Mouse (Mus musculus) embryonic facial prominence, embryonic 15.5 days (tissue): ENCODE results near the gene Sept5. TPM values are rescaled to one million over a fixed set of nuclear protein-coding genes. Genes with fewer than 3 reads are reported as not detected.

Experiments
- ATAC-seq: fragments of 200-750 bp; cut with Nextera tagmentation; 2 replicates; pipeline ENCODE4 v1.8.0; 2017; ENCODE audit warnings: low read depth, moderate TSS enrichment; ENCODE audit not compliant: insufficient number of reproducible peaks, low FRiP score, low TSS enrichment
- H3K27ac ChIP-seq: fragments of 300-500 bp; sonication (generic); replicated peaks from 2 replicates; pipeline ENCODE4 v1.5.1; 2015; ENCODE audit warnings: mild to moderate bottlenecking, inconsistent platforms
- H3K27me3 ChIP-seq: fragments of 300-500 bp; sonication (generic); 2 replicates; pipeline ENCODE4 v1.6.1; 2015; ENCODE audit warnings: inconsistent platforms
- H3K36me3 ChIP-seq: fragments of 300-500 bp; sonication (generic); 2 replicates; pipeline ENCODE4 v1.6.1; 2015; ENCODE audit warnings: mild to moderate bottlenecking, inconsistent platforms
- H3K4me1 ChIP-seq: fragments of 300-500 bp; sonication (generic); 2 replicates; pipeline ENCODE4 v1.6.1; 2015; ENCODE audit warnings: inconsistent platforms
- H3K4me2 ChIP-seq: fragments of 300-500 bp; sonication (generic); replicated peaks from 2 replicates; pipeline ENCODE4 v1.6.1; 2015; ENCODE audit warnings: mild to moderate bottlenecking, inconsistent platforms
- H3K4me3 ChIP-seq: fragments of 300-500 bp; sonication (generic); replicated peaks from 2 replicates; pipeline ENCODE4 v1.5.1; 2015; ENCODE audit warnings: mild to moderate bottlenecking, inconsistent platforms
- H3K9ac ChIP-seq: fragments of 300-500 bp; sonication (generic); 2 replicates; pipeline ENCODE4 v1.6.1; 2015; ENCODE audit warnings: inconsistent platforms
- H3K9me3 ChIP-seq: fragments of 300-500 bp; sonication (generic); replicated peaks from 2 replicates; pipeline ENCODE4 v1.6.1; 2016; ENCODE audit warnings: inconsistent platforms
- WGBS: fragments of 180-500 bp; shearing (Covaris S2); methylation state at CpG from one replicate; pipeline ENCODE4 v1.1.7; 2015; 5-methylcytosine and 5-hydroxymethylcytosine counted together
- polyA plus RNA-seq: library from polyadenylated mRNA; unstranded; fragments of >200 nt; fragmentation: Nextera tagmentation; extraction: Ambion mirVana; gene quantifications from 2 replicates; pipeline ENCODE4 v1.2.1, GENCODE M21; 2015

The Sept5 gene
- polyA plus RNA-seq, 1 experiment from 2014 or later, result 64.8 TPM

DNA sequence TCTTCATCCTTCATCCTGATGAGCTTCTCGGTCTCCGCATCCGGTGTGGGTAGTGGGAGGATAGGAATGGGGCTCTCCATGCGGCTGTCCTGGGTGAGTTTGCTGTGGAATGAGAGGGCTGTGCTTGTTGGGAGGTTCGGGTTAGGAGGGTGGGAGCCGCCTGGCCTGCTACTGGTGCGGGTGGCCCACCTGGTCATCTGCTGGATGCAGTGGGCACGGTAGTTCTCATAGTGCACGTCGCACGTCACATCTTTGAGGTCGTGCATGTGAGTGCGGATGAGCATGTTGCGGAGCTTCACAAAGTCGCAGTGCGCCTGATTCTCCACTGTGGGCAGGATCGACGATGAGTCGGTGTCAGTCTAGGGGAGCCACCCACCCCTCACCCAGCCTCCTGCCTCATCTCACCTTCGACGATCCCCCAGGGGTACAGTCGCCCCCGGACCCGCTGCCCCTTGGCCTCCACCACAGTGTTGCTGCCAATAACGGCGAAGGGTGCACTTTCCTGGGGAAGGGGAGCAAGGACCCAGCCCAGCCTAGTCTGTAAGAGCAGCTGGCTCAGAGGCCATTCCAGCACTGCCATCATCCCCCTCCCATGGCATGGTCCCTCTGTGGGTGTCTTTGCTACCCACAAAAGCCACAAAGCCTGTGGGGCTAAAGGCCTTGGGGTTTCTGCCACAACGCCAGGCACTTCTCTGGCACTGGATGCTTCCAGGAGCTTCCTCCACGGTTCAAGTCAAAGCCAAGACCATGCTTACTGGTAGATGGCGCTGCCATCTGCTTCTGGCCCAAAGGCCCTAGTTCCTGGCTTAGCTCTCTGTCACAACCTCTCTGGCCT is 6.6 kb downstream of the Sept5 start:
- H3K4me1 ChIP-seq, result peaks cover 49% of the 10 kb centered on the region
- 63% methylated on average over 29 of the region's 29 CpGs for WGBS
- ATAC-seq, result no peak
- no peak overlapping the region for H3K9ac ChIP-seq
- no peak overlapping the region for H3K27ac ChIP-seq
- H3K9me3 ChIP-seq, result no peaks in the 10 kb centered on the region
- no peak overlapping the region for H3K4me3 ChIP-seq
- H3K27me3 ChIP-seq, result peaks cover 76% of the 10 kb centered on the region
- peaks cover 35% of the 10 kb centered on the region for H3K36me3 ChIP-seq
- H3K4me2 ChIP-seq, result no peak overlapping the region

DNA sequence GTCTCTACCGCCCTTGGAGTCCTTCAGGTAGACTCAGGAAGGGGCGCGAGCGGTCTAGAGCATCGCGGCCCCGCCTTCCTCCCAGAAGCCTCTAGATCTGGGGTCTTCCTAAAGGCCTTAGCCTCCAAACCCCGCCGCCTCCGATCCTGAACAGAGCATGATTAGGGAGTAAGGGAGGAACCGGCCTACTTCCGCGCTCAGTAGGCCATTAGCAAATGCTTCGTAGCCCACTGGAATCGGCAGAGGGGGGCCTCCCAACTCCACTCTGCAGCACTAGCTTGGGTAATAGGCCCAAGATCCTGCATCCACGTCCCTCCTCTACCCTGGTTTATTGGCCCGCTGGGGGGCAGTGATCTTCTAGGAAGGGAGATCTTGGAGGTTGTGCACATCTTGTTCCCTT is 7.7 kb downstream of the Sept5 start, which contains the start of gene Gp1bb:
Gene Gp1bb, minus strand, starts transcription at position 385 of the 400 bp plus-strand sequence.
- Histone ChIP-seq H3K27me3 (peaks cover 83% of the 10 kb centered on the region), H3K4me1 (peaks cover 45% of the 10 kb centered on the region), H3K27ac (no peak within 1 kb of the TSS), H3K9ac (no peak within 1 kb of the TSS), H3K9me3 (no peaks in the 10 kb centered on the region), H3K36me3 (peaks cover 35% of the 10 kb centered on the region), H3K4me3 (peak within 1 kb of the TSS; percentile 52), H3K4me2 (peak within 1 kb of the TSS; percentile 96)
- no peak for ATAC-seq
- WGBS, result 47% methylated on average over 17 of the region's 17 CpGs

DNA sequence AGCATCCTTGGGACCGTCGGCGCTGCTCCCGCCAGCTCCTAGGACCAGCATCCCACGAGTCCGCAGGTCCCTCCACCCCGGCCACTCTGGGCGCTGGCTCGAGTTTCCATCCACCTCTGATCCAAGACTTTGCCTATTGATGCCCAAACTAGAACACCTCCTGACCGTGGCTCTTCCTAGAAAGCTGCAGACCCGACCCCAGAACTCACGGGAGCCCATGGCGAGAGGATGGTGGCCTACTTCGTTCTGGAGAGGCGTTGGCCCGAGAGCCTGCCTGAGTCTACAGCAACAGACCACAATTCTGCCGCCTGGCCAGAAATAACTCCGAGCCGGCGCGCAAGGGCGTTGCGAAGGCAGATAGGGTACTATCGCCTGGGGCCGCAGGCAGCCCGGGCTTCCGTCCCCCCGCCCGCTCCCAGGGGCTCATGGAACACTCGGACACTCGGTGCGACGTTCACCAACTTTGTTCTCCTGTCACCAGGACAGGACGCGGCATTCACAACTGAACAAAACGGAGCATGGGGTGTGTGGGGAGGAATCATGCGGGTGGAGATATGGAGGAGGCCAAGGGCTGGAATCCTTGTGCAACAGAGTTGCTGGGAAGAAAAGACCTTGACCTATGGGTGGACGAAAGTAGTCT is 8.3 kb downstream of the Sept5 start:
- WGBS, result 10% methylated on average over 38 of the region's 38 CpGs
- ATAC-seq, result no peak

DNA sequence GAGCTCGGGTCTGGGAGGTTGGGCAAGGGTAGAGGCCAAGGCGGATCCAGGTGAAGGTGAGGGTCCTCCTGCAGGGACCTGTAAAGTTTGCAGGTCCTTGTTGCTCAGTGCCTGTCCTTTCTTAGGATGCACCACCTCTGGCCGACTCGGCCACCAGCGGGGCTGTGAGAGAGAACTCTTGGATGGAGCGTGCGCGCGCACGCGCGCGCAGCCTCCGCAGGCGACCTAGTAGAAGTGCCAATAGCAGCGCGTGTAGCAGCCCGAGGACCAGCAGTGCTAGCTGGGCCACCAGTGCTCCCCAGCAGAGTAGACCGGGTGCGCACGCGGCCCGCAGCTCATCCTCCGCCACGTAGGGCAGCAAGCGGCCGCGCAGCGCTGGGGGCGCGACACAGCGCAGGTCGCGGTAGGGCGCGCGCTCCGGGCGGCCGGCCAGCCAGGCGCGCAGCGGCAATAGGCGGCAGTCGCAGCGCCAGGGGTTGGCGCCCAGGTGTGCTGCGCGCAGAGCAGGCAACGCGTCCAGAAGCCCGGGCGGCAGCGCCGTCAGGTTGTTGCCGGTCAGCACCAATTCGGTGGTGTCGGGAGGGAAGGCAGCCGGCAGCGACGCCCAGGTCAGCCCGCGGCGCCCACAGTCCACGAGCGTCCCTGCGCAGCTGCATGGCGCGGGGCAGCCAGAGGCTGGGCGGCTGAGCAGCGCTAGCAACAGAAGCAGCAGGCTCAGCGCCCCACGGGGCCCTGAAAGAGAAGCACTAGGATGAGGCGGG is 9.0 kb downstream of the Sept5 start:
- Histone ChIP-seq H3K27me3 (peaks cover 83% of the 10 kb centered on the region), H3K9me3 (no peaks in the 10 kb centered on the region), H3K27ac (no peak overlapping the region), H3K36me3 (peaks cover 35% of the 10 kb centered on the region), H3K4me1 (peaks cover 33% of the 10 kb centered on the region), H3K9ac (0 out of 2 replicates have a peak overlapping the region, but pooled peaks have one; percentile 23), H3K4me3 (peak overlapping the region; percentile 52), H3K4me2 (peak overlapping the region; percentile 96)
- WGBS, result 2% methylated on average over 74 of the region's 74 CpGs
- ATAC-seq, result no peak; the same call in 1 of the 2 replicates

More for the DNA sequence above, 8.3 kb downstream of the Sept5 start:
- H3K27ac ChIP-seq, result no peak overlapping the region
- H3K9me3 ChIP-seq, result no peaks in the 10 kb centered on the region
- peak overlapping the region; percentile 52 for H3K4me3 ChIP-seq
- 0 out of 2 replicates have a peak overlapping the region, but pooled peaks have one; percentile 23 for H3K9ac ChIP-seq
- peaks cover 35% of the 10 kb centered on the region for H3K36me3 ChIP-seq
- peak overlapping the region; percentile 96 for H3K4me2 ChIP-seq
- H3K4me1 ChIP-seq, result peaks cover 40% of the 10 kb centered on the region
- peaks cover 86% of the 10 kb centered on the region for H3K27me3 ChIP-seq

DNA sequence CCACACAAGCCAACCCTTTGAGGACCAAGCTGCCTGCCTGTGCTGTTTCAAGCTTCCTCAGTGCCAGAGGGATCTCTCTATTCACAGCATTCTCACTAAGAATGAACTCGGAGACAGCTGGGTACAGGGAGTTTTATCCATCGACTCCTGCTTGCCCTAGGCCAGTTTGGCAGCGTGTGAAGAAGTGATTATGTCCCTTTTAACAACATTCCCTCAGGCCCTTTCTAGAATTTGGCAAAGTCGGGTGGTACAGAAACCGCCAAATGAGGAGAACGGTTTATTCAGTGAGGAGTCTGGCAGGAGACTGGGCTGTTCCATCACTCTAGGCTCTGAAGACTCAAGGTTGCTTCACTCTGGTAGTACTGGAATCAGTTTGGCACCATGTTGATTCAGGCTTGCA is 9.6 kb downstream of the Sept5 start:
- no peak for ATAC-seq
- no peak overlapping the region for H3K9ac ChIP-seq
- H3K27me3 ChIP-seq, result peaks cover 77% of the 10 kb centered on the region

DNA sequence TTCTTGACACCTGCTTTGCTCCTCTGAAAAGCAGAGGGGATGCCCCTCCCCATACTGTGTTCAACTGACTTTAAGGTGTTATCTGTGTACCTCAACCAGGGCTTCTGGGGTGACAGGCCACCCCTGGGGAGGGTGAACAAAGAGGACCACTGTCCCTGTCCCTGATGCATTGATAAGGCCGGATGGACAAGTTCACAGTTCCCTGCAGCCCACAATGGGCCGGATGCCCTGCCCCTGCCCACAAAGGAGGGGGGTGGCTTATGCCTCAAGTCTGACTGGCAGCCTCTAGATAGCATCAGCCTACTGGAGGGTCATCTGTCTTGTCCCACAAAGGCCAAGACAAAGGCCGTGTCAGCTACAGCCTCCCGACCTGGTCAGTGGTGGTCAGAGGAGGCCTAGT is 10.6 kb downstream of the Sept5 start:
- Histone ChIP-seq H3K4me3 (no peak overlapping the region), H3K27me3 (peaks cover 66% of the 10 kb centered on the region), H3K4me2 (no peak overlapping the region), H3K9ac (no peak overlapping the region), H3K27ac (no peak overlapping the region), H3K36me3 (peaks cover 24% of the 10 kb centered on the region), H3K4me1 (peaks cover 34% of the 10 kb centered on the region), H3K9me3 (no peaks in the 10 kb centered on the region)
- no peak for ATAC-seq
- WGBS, result 57% methylated on average over 4 of the region's 4 CpGs

More for the DNA sequence above, 9.6 kb downstream of the Sept5 start:
- Histone ChIP-seq H3K36me3 (peaks cover 34% of the 10 kb centered on the region), H3K4me3 (peak overlapping the region; percentile 52), H3K27ac (no peak overlapping the region), H3K4me1 (peaks cover 31% of the 10 kb centered on the region), H3K4me2 (peak overlapping the region; percentile 96), H3K9me3 (no peaks in the 10 kb centered on the region)
- WGBS, result 36% methylated on average over 6 of the region's 6 CpGs

DNA sequence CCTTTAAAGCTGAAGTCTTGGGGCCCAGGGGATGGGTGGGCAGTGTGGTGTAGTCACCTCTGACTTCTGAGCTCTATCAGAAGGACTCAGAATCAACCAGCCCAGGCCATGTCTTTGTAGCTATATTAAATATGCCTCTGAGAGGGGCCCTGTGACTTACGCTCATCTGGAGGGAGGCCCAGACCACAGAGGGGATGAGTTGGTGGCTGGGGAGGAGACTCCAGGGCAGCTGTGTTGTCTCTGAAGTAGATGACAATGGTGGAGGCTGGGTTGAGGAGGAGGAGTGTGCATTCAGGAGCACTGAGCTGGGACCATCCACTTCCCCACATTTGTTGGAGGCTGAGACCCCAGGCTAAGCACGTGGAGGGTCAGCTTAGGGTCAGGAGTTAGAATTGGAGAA is 11.5 kb downstream of the Sept5 start:
- no peak overlapping the region for H3K9ac ChIP-seq
- H3K36me3 ChIP-seq, result peaks cover 16% of the 10 kb centered on the region
- no peaks in the 10 kb centered on the region for H3K9me3 ChIP-seq
- H3K4me1 ChIP-seq, result peaks cover 34% of the 10 kb centered on the region
- no peak overlapping the region for H3K4me3 ChIP-seq
- no peak for ATAC-seq
- H3K27me3 ChIP-seq, result peaks cover 58% of the 10 kb centered on the region
- 62% methylated on average over 2 of the region's 2 CpGs for WGBS
- no peak overlapping the region for H3K27ac ChIP-seq
- H3K4me2 ChIP-seq, result no peak overlapping the region

DNA sequence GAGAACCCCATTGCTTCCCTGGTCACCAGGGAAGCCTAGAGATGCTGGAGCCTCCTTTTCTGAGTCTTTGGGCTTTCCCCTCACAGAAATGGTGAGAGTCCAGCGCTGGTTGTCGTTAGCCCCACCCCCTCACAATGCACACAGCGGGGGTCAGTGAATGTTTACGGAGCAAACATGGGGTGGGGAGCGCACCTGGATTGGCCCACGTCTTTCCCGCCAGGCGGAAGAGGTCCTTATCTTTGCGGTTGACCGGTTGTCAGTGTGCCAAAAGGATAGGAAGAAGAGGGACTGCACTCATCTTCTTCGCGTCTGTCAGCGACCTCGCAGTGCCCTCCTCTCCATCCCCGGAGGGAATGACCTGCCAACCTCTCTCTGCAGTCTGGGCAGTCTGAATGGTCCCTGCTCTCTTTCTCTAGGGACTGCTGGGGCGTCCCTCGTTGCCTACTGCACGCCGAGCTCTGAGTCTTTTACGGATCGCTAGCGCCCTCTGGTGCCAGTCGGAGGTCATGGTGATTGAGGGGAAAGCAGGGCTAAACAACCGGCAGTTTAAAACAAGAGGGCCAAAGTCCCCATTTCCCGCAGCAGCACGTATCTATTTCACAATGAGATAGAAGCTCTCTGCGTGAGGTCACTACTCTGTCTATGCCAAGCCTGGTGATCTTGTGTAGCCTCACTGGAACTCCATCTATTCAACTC is 12.2 kb downstream of the Sept5 start:
- H3K4me1 ChIP-seq, result peaks cover 34% of the 10 kb centered on the region
- H3K27me3 ChIP-seq, result peaks cover 54% of the 10 kb centered on the region
- peaks cover 8% of the 10 kb centered on the region for H3K36me3 ChIP-seq
- H3K27ac ChIP-seq, result no peak overlapping the region
- ATAC-seq, result no peak
- H3K4me3 ChIP-seq, result peak overlapping the region; percentile 35
- WGBS, result 1% methylated on average over 27 of the region's 27 CpGs
- H3K9me3 ChIP-seq, result no peaks in the 10 kb centered on the region
- H3K9ac ChIP-seq, result no peak overlapping the region
- peak overlapping the region; percentile 55 for H3K4me2 ChIP-seq

DNA sequence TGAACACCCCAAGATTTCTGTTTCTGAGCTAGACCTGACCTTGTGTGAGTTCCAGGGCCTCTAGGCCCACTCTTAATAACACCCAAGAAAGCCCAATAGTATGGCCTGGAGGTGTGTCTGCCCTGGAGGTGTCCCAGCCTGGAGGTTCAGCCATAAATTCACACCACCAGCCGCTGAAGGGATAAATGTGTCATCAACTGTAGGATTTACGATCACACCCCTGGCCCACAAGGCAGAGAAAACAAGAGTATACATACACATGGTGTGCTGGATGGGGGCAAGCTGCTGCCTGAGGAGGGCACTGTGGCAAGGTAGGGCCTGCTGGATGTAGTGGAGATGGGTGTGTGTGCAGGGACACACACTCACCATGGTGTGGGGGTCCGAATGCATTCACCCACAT is 16.5 kb downstream of the Sept5 start:
- Histone ChIP-seq H3K9me3 (no peaks in the 10 kb centered on the region), H3K27ac (no peak overlapping the region), H3K4me2 (no peak overlapping the region), H3K9ac (no peak overlapping the region), H3K36me3 (no peaks in the 10 kb centered on the region), H3K4me3 (no peak overlapping the region), H3K27me3 (peaks cover 17% of the 10 kb centered on the region), H3K4me1 (peaks cover 15% of the 10 kb centered on the region)
- ATAC-seq, result no peak
- 78% methylated on average over 3 of the region's 3 CpGs for WGBS

DNA sequence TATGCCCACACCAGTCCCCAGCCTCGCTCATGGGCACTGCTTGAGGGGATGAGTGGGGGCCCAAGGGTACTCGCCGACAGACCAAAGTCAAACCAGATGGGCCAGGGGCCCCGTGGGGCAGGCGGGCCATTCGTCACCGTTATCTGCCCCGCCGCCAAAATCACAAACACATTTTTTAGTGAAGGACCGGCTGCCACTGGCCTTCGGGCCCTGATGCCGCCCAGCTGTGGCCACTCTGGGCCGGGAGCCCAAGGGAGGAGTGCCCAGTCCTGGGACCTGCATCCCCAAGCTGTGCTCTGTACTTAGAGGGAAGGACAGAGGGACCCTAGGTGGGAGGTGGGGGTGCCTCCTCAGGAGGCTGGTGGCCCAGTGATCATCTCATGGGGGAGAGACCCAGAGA is 18.0 kb downstream of the Sept5 start:
- Histone ChIP-seq H3K4me2 (no peak overlapping the region), H3K27me3 (0 out of 2 replicates have a peak, but pooled peaks cover 7% of the 10 kb centered on the region), H3K4me1 (peaks cover 13% of the 10 kb centered on the region), H3K4me3 (no peak overlapping the region), H3K36me3 (no peaks in the 10 kb centered on the region), H3K9me3 (no peaks in the 10 kb centered on the region), H3K27ac (no peak overlapping the region), H3K9ac (no peak overlapping the region)
- WGBS, result 46% methylated on average over 13 of the region's 13 CpGs
- no peak for ATAC-seq
